Mouse (Mus musculus) myocyte (in vitro differentiated cells): Measurements from ENCODE around the gene Rabl6. TPM values are rescaled to one million over a fixed set of nuclear protein-coding genes. Genes with fewer than 3 reads are reported as not detected.
A peak's percentile ranks its signal among the peaks of the same experiment; 100 is the strongest.

Experiments
- H3K27me3 ChIP-seq: one replicate; pipeline ENCODE4 v1.6.1; 2011; ENCODE audit not compliant: control insufficient read depth, insufficient read depth, insufficient read length
- H3K36me3 ChIP-seq: one replicate; pipeline ENCODE4 v1.6.1; 2011; ENCODE audit not compliant: control insufficient read depth, insufficient read depth
- H3K4me2 ChIP-seq: one replicate; pipeline ENCODE4 v1.6.1; 2011; ENCODE audit warnings: low read depth, control low read depth
- H3K4me3 ChIP-seq: one replicate; pipeline ENCODE4 v1.5.1; 2011; ENCODE audit warnings: mild to moderate bottlenecking, control low read depth, moderate library complexity
- H3K79me2 ChIP-seq: one replicate; pipeline ENCODE4 v1.6.1; 2011; ENCODE audit not compliant: control insufficient read depth, insufficient read depth
- H3ac ChIP-seq: one replicate; pipeline ENCODE4 v1.6.1; 2011; ENCODE audit not compliant: control insufficient read depth, insufficient read length
- CEBPB ChIP-seq: IDR thresholded peaks from 2 replicates; pipeline ENCODE4 v1.6.1; 2011; ENCODE audit warnings: mild to moderate bottlenecking, moderate library complexity; ENCODE audit not compliant: poor library complexity, insufficient read depth, severe bottlenecking
- E2F4 ChIP-seq: IDR thresholded peaks from one replicate; pipeline ENCODE4 v1.6.1; 2011; ENCODE audit warnings: mild to moderate bottlenecking, control low read depth, moderate library complexity; ENCODE audit not compliant: insufficient read depth
- MAX ChIP-seq: IDR thresholded peaks from one replicate; pipeline ENCODE4 v1.6.1; 2011; ENCODE audit warnings: low read depth, mild to moderate bottlenecking, control low read depth
- MYOD1 ChIP-seq, 3 experiments: IDR thresholded peaks; one replicate each; pipeline ENCODE4 v1.6.1; 2011; ENCODE audit warnings: control low read depth in 2 of 3, low read depth in 2 of 3, mild to moderate bottlenecking in 2 of 3, moderate library complexity in 1 of 3; ENCODE audit not compliant: insufficient read length in 2 of 3, control insufficient read depth in 1 of 3
- MYOG ChIP-seq, 3 experiments: IDR thresholded peaks; one replicate each; pipeline ENCODE4 v1.6.1; 2011; ENCODE audit warnings: control low read depth in 2 of 3, low read depth in 2 of 3, mild to moderate bottlenecking in 2 of 3; ENCODE audit not compliant: insufficient read length in 2 of 3, control insufficient read depth in 1 of 3, insufficient read depth in 1 of 3
- POLR2A ChIP-seq: IDR thresholded peaks from one replicate; pipeline ENCODE4 v1.6.1; 2011; ENCODE audit warnings: low read depth, mild to moderate bottlenecking, control low read depth, moderate library complexity; ENCODE audit not compliant: insufficient read length
- POLR2AphosphoS2 ChIP-seq: IDR thresholded peaks from one replicate; pipeline ENCODE4 v1.6.1; 2011; ENCODE audit warnings: low read depth, control low read depth; ENCODE audit not compliant: insufficient read length
- REST ChIP-seq: IDR thresholded peaks from one replicate; pipeline ENCODE4 v1.6.1; 2011; ENCODE audit warnings: mild to moderate bottlenecking, control low read depth, moderate library complexity; ENCODE audit not compliant: insufficient read depth, insufficient read length
- SRF ChIP-seq: IDR thresholded peaks from one replicate; pipeline ENCODE4 v1.6.1; 2011; ENCODE audit warnings: low read depth; ENCODE audit not compliant: control insufficient read depth, insufficient read length
- TCF12 ChIP-seq: IDR thresholded peaks from one replicate; pipeline ENCODE4 v1.6.1; 2011; ENCODE audit warnings: mild to moderate bottlenecking, control low read depth; ENCODE audit not compliant: poor library complexity, insufficient read depth, severe bottlenecking
- TCF3 ChIP-seq: IDR thresholded peaks from one replicate; pipeline ENCODE4 v1.6.1; 2011; ENCODE audit warnings: low read depth, control low read depth; ENCODE audit not compliant: insufficient read length
- USF1 ChIP-seq: IDR thresholded peaks from one replicate; pipeline ENCODE4 v1.6.1; 2011; ENCODE audit warnings: low read depth, mild to moderate bottlenecking, control low read depth, moderate library complexity
- polyA plus RNA-seq: library from polyadenylated mRNA; unstranded; fragments of >200 nt; fragmentation: generic; extraction: Trizol; gene quantifications from one replicate; pipeline ENCODE4 v1.2.1, GENCODE M21; 2012; ENCODE audit warnings: missing spikeins

The Rabl6 gene
- 76.5 TPM for polyA plus RNA-seq

DNA sequence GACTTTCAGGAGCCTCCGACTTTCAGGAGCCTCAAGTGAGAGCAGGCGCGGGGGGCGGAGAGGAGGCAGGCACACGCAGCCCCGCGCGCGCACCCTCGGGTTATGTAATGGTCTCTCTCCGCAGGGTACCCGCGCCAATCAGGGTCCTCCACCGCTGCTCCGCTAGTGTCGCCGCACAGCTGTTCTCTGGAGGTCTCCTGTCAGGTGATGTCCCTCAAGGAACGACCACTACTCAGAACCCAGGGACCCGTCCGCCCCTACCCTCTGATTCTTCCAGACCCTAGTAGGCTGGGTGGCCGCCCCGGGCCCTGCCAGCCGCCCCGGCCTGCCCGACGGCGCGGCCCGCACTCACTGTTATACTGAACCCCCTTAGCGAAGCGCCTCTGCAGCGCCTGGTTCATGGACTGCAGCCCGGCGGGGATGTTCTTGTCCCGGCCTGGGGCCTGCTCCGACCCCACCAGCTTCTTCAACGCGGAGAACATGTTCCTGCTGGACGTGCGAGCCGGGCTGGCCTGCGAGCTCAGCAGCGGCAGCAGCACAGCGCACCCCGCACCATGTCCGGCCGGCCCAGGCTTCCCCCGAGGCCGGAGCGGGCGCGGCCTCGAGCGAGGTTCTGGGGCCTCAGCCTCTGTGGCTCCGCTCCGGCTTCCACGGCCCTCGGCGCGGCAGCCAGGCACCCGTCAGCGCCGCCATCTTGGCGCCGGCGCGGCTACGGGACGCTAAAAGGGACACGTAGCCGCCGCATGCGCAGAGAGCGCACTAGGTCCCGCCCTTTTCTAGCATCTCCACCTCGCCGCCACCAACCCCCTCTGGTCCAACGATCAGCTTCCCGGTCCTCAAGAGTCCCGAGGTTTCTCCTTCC, at the start of gene Rabl6:
TSS of gene Rabl6 (minus strand) at position 761 of the 862 bp plus-strand sequence.
- peak within 1 kb of the TSS; percentile 75 for H3K4me3 ChIP-seq
- H3K27me3 ChIP-seq: no peaks in the 10 kb centered on the region
- peak; percentile 5 for TF ChIP-seq E2F4
- TF ChIP-seq USF1: no peak
- peak; percentile 74 for TF ChIP-seq SRF
- peak; percentile 98 for TF ChIP-seq POLR2A
- peak in 1 of 3 experiments; percentile 48 for TF ChIP-seq MYOD1 (IDR thresholded peaks at IDR 0.05; ENCODE audit: control insufficient read depth in 1 of 3, insufficient read length in 2 of 3, low read depth in 2 of 3)
- TF ChIP-seq MAX: no peak
- no peak for TF ChIP-seq REST
- no peak for TF ChIP-seq TCF12
- TF ChIP-seq POLR2AphosphoS2: peak; percentile 91
- TF ChIP-seq TCF3: no peak
- TF ChIP-seq MYOG (IDR thresholded peaks at IDR 0.05; ENCODE audit: control insufficient read depth in 1 of 3, insufficient read depth in 1 of 3, insufficient read length in 2 of 3, low read depth in 2 of 3): peak in 2 of 3 experiments; percentile 4 to 22
- no peak for TF ChIP-seq CEBPB
- H3K4me2 ChIP-seq: peak within 1 kb of the TSS; percentile 100
- peaks cover 46% of the 10 kb centered on the region for H3K79me2 ChIP-seq
- no peaks in the 10 kb centered on the region for H3K36me3 ChIP-seq
- H3ac ChIP-seq: peak within 1 kb of the TSS; percentile 67

DNA sequence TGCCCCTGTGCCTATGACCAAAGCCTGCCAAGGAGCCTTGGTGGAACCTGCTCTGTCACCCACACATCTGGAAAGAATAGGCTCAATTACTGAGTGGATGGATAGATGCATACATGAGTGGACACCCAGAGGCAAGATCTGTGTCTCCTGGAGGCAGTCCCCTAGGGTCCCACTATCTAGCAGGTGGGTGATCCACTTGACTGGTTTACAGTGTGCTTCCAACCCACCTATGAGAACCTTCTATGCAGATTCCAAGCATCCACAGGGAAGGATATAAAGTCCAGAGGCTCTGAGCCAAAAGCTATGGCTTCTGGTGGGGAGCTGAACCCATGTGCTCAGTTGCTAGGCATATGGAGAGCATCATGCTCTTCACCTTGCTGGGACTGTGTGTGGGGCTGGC, 49.3 kb upstream of the Rabl6 start, which contains the start of gene Lcn5:
TSS of gene Lcn5 (plus strand) at position 301 of the 400 bp plus-strand sequence.
- Histone ChIP-seq H3K4me2 (no peak within 1 kb of the TSS), H3ac (no peak within 1 kb of the TSS), H3K27me3 (peaks cover 39% of the 10 kb centered on the region), H3K4me3 (no peak within 1 kb of the TSS), H3K36me3 (no peaks in the 10 kb centered on the region), H3K79me2 (no peaks in the 10 kb centered on the region)
- TF ChIP-seq USF1: no peak
- no peak for TF ChIP-seq MYOD1 (IDR thresholded peaks at IDR 0.05; ENCODE audit: control insufficient read depth in 1 of 3, insufficient read length in 2 of 3, low read depth in 2 of 3)
- TF ChIP-seq MAX: no peak
- TF ChIP-seq POLR2A: no peak
- no peak for TF ChIP-seq TCF12
- TF ChIP-seq CEBPB: no peak
- TF ChIP-seq TCF3: no peak
- no peak for TF ChIP-seq POLR2AphosphoS2
- TF ChIP-seq E2F4: no peak
- TF ChIP-seq REST: no peak
- no peak for TF ChIP-seq SRF
- TF ChIP-seq MYOG (IDR thresholded peaks at IDR 0.05; ENCODE audit: control insufficient read depth in 1 of 3, insufficient read depth in 1 of 3, insufficient read length in 2 of 3, low read depth in 2 of 3): no peak

DNA sequence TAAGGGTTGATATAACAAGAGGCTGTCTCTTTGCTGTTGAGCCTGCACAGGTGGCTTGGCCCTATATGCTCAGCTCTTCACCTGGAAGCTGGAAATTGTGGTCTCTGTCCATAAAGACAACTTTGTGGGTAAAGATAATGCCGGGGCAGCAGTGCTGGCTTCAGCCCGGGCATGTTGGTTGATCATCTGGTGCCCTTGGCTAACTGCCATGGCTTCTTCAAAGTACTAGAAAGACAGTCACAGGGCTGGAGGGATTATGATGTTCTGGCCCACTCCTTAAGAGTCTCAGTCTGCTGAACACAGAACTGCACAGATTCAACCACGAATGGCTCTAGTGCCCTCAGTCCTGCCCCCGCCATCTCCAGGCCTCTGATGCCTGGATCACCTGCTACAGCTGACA, 48.9 kb upstream of the Rabl6 start:
- no peak overlapping the region for H3ac ChIP-seq
- H3K36me3 ChIP-seq: no peaks in the 10 kb centered on the region
- no peaks in the 10 kb centered on the region for H3K79me2 ChIP-seq
- H3K27me3 ChIP-seq: peaks cover 40% of the 10 kb centered on the region
- TF ChIP-seq E2F4 (no peak), SRF (no peak), TCF12 (no peak), MYOG (IDR thresholded peaks at IDR 0.05; ENCODE audit: control insufficient read depth in 1 of 3, insufficient read depth in 1 of 3, insufficient read length in 2 of 3, low read depth in 2 of 3) (no peak), USF1 (no peak), MYOD1 (IDR thresholded peaks at IDR 0.05; ENCODE audit: control insufficient read depth in 1 of 3, insufficient read length in 2 of 3, low read depth in 2 of 3) (no peak)
- H3K4me2 ChIP-seq: no peak overlapping the region
- no peak overlapping the region for H3K4me3 ChIP-seq

DNA sequence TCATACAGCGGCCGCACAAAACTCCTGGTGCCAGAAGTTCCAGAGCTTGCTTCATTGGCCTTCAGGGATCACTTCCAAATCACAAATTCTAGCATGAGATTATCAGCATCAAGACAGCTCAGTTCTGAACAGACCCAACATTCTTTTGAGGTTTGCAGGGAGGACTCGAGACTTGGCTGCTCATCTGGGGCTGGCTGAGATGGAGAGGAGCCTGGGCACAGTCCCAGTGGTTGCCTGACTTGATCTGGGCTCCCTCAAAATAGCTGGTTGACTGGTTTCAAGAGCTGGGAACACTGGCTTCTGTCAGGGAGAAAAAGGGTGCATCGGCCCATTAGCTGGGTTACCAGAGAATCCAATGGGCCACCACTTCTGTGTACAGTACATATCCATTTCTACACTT, 48.4 kb upstream of the Rabl6 start:
- Histone ChIP-seq H3ac (no peak overlapping the region), H3K79me2 (no peaks in the 10 kb centered on the region), H3K4me3 (no peak overlapping the region), H3K36me3 (no peaks in the 10 kb centered on the region), H3K4me2 (no peak overlapping the region), H3K27me3 (peaks cover 40% of the 10 kb centered on the region)
- TF ChIP-seq POLR2A: no peak
- TF ChIP-seq MYOD1 (IDR thresholded peaks at IDR 0.05; ENCODE audit: control insufficient read depth in 1 of 3, insufficient read length in 2 of 3, low read depth in 2 of 3): no peak
- no peak for TF ChIP-seq SRF
- no peak for TF ChIP-seq POLR2AphosphoS2
- TF ChIP-seq MAX: no peak
- no peak for TF ChIP-seq USF1
- no peak for TF ChIP-seq REST
- TF ChIP-seq CEBPB: no peak
- no peak for TF ChIP-seq TCF12
- TF ChIP-seq TCF3: no peak
- TF ChIP-seq E2F4: no peak
- TF ChIP-seq MYOG (IDR thresholded peaks at IDR 0.05; ENCODE audit: control insufficient read depth in 1 of 3, insufficient read depth in 1 of 3, insufficient read length in 2 of 3, low read depth in 2 of 3): no peak
